Mouse (Mus musculus) cerebellum, adult 11-12 months (tissue): ENCODE results near the gene Bora.

Experiments
- DNase-seq: peaks from one replicate; pipeline ENCODE4 v3.0.0; 2022

Gene Bora

DNA sequence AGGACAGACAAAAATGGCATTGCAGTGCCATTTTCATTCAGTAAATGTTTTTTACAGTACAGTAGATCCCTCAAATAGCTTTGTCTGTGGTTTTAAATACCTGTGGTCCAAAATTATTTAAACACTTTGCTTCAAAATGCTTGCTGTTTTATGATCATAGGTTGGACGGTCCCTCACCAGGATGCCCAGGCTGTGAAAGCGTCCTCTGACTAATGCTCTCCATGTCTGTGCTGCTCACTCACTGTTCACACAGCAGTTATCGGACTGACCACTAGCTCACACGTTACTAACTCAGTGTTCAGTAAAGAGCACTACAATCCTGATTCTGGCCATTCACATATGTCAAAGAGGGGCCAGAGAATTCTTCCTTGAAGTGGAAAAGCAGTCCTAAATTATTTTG lies 25.1 kb downstream of the Bora start:
- no peak for DNase-seq

- no peak for DNase-seq
Observed at GRCm38 (mm10) chr14:99088947-99089346, 42.9 kb downstream of the Bora start.

DNA sequence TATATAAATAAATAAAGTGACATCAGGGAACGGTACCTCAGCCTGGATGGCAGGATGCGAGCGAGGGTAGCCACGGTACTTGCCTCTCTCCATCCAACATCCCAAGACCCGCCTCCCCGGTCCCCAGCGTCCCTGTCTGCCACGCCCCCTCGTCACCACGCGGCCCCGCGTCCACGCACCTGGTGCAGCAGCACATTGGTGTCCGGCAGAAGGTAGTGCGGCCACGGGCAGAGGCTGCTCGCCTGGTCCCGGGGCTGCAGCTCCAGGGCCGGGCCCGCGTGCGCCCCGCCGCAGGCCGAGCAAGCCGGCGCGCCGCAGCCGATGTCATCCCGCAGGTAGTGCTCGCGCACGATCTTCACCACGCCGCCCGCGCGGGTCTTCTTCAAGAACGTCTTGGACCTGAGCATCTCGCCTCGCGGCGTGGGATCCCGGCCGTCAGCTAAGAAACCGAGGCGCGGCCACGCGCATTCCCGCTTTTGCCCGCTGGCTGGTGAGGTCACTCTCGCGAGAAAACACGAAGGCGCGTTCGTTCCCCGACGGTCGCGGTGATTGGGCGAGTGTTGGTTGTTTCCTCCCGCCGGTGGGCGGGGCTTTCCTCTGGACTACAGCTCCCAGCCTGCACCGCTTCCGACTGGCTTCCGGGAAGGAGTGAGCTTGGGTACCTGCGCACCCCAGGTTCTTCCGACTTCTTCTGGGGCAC lies 53.4 kb downstream of the Bora start, which contains the start of the genes Pibf1 and Dis3:
Gene Pibf1, plus strand, starts transcription at position 158 of the 700 bp plus-strand sequence.
Gene Dis3, minus strand, starts transcription at position 504 of the 700 bp plus-strand sequence.
- DNase-seq, result peak; percentile 99

DNA sequence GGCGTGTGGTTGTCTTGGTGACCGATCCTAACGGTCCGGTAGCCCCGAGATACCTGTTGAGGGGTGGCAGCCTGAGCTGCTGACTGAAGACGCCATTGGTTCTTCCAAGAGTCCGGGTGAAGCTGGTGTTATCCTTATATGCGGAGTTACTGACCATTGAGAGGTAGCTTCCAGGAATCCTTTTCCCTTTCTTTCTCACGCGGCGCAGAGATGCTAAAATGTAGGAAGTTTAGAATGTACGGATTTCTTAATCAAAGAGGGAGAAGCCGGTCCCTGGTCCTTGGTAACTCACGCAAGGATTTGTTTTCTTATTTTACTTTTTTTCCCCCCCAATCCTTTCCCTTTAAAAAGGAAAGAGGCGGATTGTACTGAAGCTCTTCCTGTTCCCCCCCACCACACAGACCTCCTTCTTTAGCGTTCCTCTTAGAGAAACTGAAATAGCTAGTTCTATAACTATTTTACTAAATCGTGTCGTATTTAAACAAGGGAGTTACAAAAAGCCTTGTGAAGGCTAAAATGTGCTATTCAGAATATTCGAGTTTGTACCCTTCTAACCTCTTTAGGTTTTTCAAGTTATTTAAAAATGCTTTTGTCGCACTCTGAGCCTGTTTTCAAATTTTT lies 54.1 kb downstream of the Bora start:
- no peak for DNase-seq

GRCm38 (mm10) chr14:99103050-99103449 lies 57.0 kb downstream of the Bora start:
- no peak for DNase-seq

DNA sequence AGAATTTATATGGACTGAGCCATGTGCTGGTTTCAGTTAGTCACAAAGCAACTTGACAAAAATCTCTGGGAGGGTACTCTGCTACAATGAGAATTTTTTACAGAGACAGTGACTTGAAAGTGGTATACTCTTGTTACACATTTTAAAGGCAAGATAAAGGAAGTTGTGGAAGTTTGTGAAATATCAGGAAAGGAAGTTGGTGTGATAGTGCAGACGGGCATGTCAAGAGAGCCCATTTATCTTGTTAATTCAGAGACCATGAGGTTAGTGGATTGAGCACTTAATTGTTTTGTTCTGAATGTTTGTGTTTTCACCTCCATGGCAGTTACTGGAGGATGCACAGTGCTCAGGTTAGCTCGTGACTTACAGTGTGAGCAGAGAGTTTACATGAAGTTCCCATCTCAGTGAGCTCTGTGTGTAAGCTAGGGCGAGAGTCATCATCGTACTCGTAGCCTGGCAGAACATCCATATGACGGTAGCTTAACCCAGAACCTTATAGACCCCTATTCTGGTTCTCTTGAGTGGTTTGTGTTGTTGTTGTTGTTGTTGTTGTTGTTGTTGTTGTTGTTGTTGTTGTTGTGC lies 58.6 kb downstream of the Bora start:
- no peak for DNase-seq

- DNase-seq, result no peak
Observed at GRCm38 (mm10) chr14:99106671-99107070, 60.6 kb downstream of the Bora start.

DNA sequence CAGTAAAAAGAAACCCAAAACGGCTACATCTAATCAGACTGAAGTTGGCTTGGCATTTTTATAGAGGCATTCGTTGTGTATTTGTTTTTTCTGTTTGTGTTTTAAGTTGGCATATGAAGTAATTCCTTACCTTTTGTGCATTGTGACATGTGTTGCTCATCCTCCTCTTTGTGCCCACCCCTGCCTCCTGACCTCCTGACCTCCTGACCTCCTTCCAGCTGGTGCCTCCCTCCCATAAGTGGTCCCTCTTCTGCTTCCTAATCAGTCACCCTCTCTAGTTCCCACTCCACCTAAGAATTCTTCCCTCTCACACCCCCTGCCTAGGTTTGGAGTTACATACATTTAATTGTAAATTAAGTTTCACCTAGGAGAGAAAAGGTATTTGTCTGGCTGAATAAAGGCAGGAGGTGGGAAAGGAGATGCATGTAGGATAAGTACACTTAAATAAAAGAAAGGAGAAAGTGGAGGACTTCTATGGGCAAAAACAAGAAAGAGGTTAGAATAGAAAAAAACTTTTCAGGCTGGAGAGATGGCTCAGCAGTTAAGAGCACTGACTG lies 61.7 kb downstream of the Bora start:
- no peak for DNase-seq

- DNase-seq, result no peak
Observed at GRCm38 (mm10) chr14:99108762-99109161, 62.7 kb downstream of the Bora start.

- no peak for DNase-seq
Observed at GRCm38 (mm10) chr14:99117576-99117975, 71.6 kb downstream of the Bora start.

GRCm38 (mm10) chr14:99121584-99122339 lies 75.7 kb downstream of the Bora start:
- DNase-seq, result no peak

GRCm38 (mm10) chr14:99124076-99124475 lies 78.1 kb downstream of the Bora start:
- no peak for DNase-seq
